Mouse (Mus musculus) embryonic facial prominence, embryonic 12.5 days (tissue): ENCODE results near the gene Gm21983. TPM values are rescaled to one million over a fixed set of nuclear protein-coding genes. Genes with fewer than 3 reads are reported as not detected.

Experiments
- ATAC-seq: fragments of 200-750 bp; cut with Nextera tagmentation; 2 replicates; pipeline ENCODE4 v1.8.0; 2017; ENCODE audit not compliant: insufficient number of reproducible peaks, insufficient read depth, low FRiP score, low TSS enrichment
- H3K27ac ChIP-seq: fragments of 300-500 bp; sonication (generic); 2 replicates; pipeline ENCODE4 v1.5.1; 2016; ENCODE audit warnings: mild to moderate bottlenecking
- H3K27me3 ChIP-seq: fragments of 300-500 bp; sonication (generic); 2 replicates; pipeline ENCODE4 v1.6.1; 2016; ENCODE audit warnings: mild to moderate bottlenecking, moderate library complexity
- H3K36me3 ChIP-seq: fragments of 300-500 bp; sonication (generic); 2 replicates; pipeline ENCODE4 v1.6.1; 2016; ENCODE audit warnings: mild to moderate bottlenecking
- H3K4me1 ChIP-seq: fragments of 300-500 bp; sonication (generic); 2 replicates; pipeline ENCODE4 v1.6.1; 2016
- H3K4me2 ChIP-seq: fragments of 300-500 bp; sonication (generic); replicated peaks from 2 replicates; pipeline ENCODE4 v1.6.1; 2016; ENCODE audit warnings: mild to moderate bottlenecking, moderate library complexity
- H3K4me3 ChIP-seq: fragments of 300-500 bp; sonication (generic); 2 replicates; pipeline ENCODE4 v1.5.1; 2016; ENCODE audit warnings: mild to moderate bottlenecking
- H3K9ac ChIP-seq: fragments of 300-500 bp; sonication (generic); 2 replicates; pipeline ENCODE4 v1.6.1; 2016; ENCODE audit warnings: mild to moderate bottlenecking, moderate library complexity
- H3K9me3 ChIP-seq: fragments of 300-500 bp; sonication (generic); 2 replicates; pipeline ENCODE4 v1.6.1; 2016; ENCODE audit warnings: mild to moderate bottlenecking, moderate library complexity
- WGBS: fragments of 180-500 bp; shearing (Covaris S2); methylation state at CpG from one replicate; pipeline ENCODE4 v1.1.7; 2016; 5-methylcytosine and 5-hydroxymethylcytosine counted together
- polyA plus RNA-seq: library from polyadenylated mRNA; unstranded; fragments of >200 nt; fragmentation: Nextera tagmentation; extraction: Ambion mirVana; gene quantifications from 2 replicates; pipeline ENCODE4 v1.2.1, GENCODE M21; 2016

Gene Gm21983
- polyA plus RNA-seq, 1 experiment from 2014 or later, result 0.49 TPM

- ATAC-seq, result no peak
- Histone ChIP-seq H3K9ac (no peak overlapping the region), H3K4me3 (no peak overlapping the region), H3K36me3 (peaks cover 49% of the 10 kb centered on the region), H3K27ac (no peak overlapping the region), H3K4me2 (no peak overlapping the region), H3K27me3 (no peaks in the 10 kb centered on the region), H3K9me3 (no peaks in the 10 kb centered on the region), H3K4me1 (peaks cover 37% of the 10 kb centered on the region)
- whole genome bisulfite sequencing, result 95% methylated on average over 9 of the region's 9 CpGs
Measured at GRCm38 (mm10) chr7:27158171-27158570, 22.7 kb downstream of the Gm21983 start.

- no peak overlapping the region for H3K4me2 ChIP-seq
- H3K4me1 ChIP-seq, result peaks cover 16% of the 10 kb centered on the region; the same call in 1 of the 2 replicates
- H3K36me3 ChIP-seq, result peaks cover 29% of the 10 kb centered on the region
- no peaks in the 10 kb centered on the region for H3K27me3 ChIP-seq
- 81% methylated on average over 13 of the region's 13 CpGs for WGBS
- H3K9me3 ChIP-seq, result no peaks in the 10 kb centered on the region
- no peak overlapping the region for H3K27ac ChIP-seq
- no peak overlapping the region for H3K4me3 ChIP-seq
- no peak for ATAC-seq
- H3K9ac ChIP-seq, result no peak overlapping the region
Measured at GRCm38 (mm10) chr7:27156005-27156404, 24.9 kb downstream of the Gm21983 start.

DNA sequence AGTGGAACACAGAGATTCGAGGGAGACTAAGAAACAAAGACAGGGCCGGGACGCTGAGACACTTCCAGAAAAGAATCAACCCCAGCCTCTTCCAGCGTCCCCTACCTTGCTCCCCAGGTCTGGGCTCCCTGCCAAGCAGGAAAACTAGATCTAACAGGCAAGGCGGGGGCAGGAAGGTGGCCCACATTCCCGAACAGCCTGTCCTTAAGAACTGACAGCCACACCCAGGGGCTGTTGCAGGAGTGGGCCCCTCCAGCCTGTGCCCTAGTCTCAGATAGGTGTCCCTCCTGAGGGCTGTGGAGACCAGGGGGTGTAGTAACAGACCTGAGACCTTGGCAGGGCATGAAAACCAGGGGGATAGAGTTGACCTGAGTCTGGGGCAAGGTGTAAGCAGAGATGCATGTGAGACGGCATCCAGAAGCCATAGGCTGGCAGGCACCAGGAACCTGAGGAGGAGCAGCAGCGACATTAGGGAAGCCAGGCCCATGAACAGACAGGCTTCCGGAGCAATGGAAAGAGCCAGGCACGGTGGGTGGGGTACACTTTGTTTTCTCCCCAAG is 27.6 kb downstream of the Gm21983 start, which contains the start of gene Cyp2t4:
Cyp2t4 (plus strand) TSS at position 510 of the 560 bp plus-strand sequence.
- no peak within 1 kb of the TSS for H3K4me2 ChIP-seq
- 0 out of 2 replicates have a peak within 1 kb of the TSS, but pooled peaks have one; percentile 60 for H3K27ac ChIP-seq
- no peak within 1 kb of the TSS for H3K4me3 ChIP-seq
- H3K27me3 ChIP-seq, result no peaks in the 10 kb centered on the region
- H3K9me3 ChIP-seq, result no peaks in the 10 kb centered on the region
- ATAC-seq, result peak; percentile 13; the same call in 1 of the 2 replicates
- H3K4me1 ChIP-seq, result peaks cover 5% of the 10 kb centered on the region; the same call in 1 of the 2 replicates
- H3K36me3 ChIP-seq, result peaks cover 12% of the 10 kb centered on the region
- WGBS, result 60% methylated on average over 10 of the region's 10 CpGs
- H3K9ac ChIP-seq, result no peak within 1 kb of the TSS

- Histone ChIP-seq H3K4me1 (no peaks in the 10 kb centered on the region), H3K36me3 (no peaks in the 10 kb centered on the region), H3K9ac (no peak overlapping the region), H3K9me3 (peaks cover 1% of the 10 kb centered on the region; the same call in 1 of the 2 replicates), H3K4me2 (no peak overlapping the region), H3K27me3 (no peaks in the 10 kb centered on the region), H3K27ac (no peak overlapping the region), H3K4me3 (no peak overlapping the region)
- no peak for ATAC-seq
- WGBS, result 60% methylated on average over 8 of the region's 8 CpGs
Measured at GRCm38 (mm10) chr7:27136410-27136996, 44.4 kb downstream of the Gm21983 start.

GRCm38 (mm10) chr7:27133757-27134156 is 47.1 kb downstream of the Gm21983 start:
- WGBS, result 80% methylated on average over 4 of the region's 4 CpGs
- no peaks in the 10 kb centered on the region for H3K36me3 ChIP-seq

DNA sequence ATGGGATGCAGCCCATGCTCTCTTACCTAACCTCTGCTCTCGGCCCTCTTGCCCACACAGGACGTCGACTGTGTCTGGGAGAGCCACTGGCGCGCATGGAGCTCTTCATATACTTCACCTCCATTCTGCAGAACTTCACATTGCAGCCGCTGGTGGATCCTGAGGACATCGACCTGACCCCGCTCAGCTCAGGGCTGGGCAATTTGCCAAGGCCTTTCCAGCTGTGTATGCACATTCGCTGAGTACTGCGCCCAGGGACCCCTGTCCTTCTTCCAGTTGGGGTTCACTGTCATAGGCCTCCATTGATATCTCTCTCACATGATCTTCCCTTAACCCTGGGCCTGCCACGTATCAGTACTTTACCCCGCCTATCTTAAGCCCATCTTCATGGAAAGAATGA is 47.7 kb downstream of the Gm21983 start:
- Histone ChIP-seq H3K4me1 (no peaks in the 10 kb centered on the region), H3K27me3 (no peaks in the 10 kb centered on the region), H3K36me3 (no peaks in the 10 kb centered on the region), H3K27ac (no peak overlapping the region), H3K9ac (no peak overlapping the region), H3K4me3 (no peak overlapping the region), H3K9me3 (0 out of 2 replicates have a peak, but pooled peaks cover 4% of the 10 kb centered on the region), H3K4me2 (no peak overlapping the region)
- 71% methylated on average over 12 of the region's 12 CpGs for WGBS
- ATAC-seq, result no peak

More at GRCm38 (mm10) chr7:27133757-27134156, 47.1 kb downstream of the Gm21983 start:
- Histone ChIP-seq H3K9me3 (0 out of 2 replicates have a peak, but pooled peaks cover 4% of the 10 kb centered on the region), H3K27ac (no peak overlapping the region), H3K9ac (no peak overlapping the region), H3K4me2 (no peak overlapping the region), H3K4me1 (no peaks in the 10 kb centered on the region), H3K4me3 (no peak overlapping the region), H3K27me3 (no peaks in the 10 kb centered on the region)
- ATAC-seq, result no peak

GRCm38 (mm10) chr7:27132588-27132987 is 48.3 kb downstream of the Gm21983 start:
- no peak for ATAC-seq
- no peaks in the 10 kb centered on the region for H3K4me1 ChIP-seq
- H3K4me2 ChIP-seq, result no peak overlapping the region
- H3K4me3 ChIP-seq, result no peak overlapping the region
- H3K9ac ChIP-seq, result no peak overlapping the region
- 15% methylated on average over 10 of the region's 10 CpGs for WGBS
- H3K27me3 ChIP-seq, result no peaks in the 10 kb centered on the region
- no peaks in the 10 kb centered on the region for H3K36me3 ChIP-seq
- H3K9me3 ChIP-seq, result 0 out of 2 replicates have a peak, but pooled peaks cover 4% of the 10 kb centered on the region
- H3K27ac ChIP-seq, result no peak overlapping the region

DNA sequence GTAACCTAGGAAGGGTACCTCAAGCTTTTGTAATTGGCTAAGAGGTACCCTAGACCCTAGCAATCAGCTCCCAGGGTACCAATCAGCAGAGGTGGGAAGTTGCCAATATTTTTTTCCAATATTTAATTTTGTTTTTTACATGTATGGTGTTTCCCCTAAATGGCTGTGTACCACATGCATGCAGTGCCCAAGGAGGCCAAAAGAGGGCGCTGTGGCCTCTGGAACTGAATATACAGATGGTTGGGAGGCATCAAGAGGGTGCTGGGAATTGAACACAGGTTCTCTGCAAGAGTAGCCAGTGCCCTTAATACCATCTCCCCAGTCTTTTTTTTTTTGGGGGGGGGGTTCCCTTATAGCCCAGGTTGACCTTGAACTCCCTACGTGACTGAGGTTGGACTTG is 49.5 kb downstream of the Gm21983 start:
- Histone ChIP-seq H3K4me1 (no peaks in the 10 kb centered on the region), H3K4me3 (no peak overlapping the region), H3K9ac (no peak overlapping the region), H3K4me2 (no peak overlapping the region), H3K27ac (no peak overlapping the region), H3K9me3 (0 out of 2 replicates have a peak, but pooled peaks cover 4% of the 10 kb centered on the region), H3K27me3 (no peaks in the 10 kb centered on the region), H3K36me3 (no peaks in the 10 kb centered on the region)
- 54% methylated on average over 2 of the region's 2 CpGs for WGBS
- no peak for ATAC-seq

DNA sequence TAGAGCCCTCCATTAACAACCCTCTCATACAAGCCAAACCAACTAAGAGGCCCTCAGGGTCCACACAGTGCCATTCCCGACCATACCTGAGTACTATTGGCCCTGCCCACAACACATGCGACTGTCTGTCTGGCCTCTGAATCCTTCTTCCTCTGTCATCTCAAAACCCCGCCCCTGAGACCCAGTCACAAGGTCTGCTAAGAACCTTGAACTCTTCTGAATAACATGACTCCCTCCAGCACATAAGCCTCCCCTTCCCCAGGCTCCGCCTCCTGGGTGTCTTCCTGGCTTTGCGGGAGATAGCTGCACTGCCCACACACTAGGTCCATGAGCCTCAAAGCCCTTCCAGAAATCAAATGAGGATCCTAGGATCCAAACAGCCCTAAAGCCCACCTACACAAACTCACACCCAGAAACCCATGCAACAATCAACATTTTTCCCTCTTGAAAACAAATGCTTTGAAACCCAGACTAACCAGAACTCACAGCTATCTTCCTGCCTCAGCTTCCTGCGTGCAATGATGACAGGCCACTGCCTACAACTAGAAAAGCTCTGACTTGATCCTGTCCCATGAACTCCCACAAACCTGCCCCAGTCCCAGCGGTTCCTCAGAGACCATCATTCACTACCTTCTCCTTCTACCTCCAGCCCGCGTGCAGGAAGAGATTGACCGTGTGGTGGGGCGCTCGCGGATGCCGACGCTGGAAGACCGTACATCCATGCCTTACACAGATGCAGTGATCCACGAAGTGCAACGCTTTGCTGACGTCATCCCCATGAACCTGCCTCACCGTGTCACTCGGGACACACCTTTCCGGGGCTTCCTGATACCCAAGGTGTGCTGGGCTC is 50.1 kb downstream of the Gm21983 start:
- no peak for ATAC-seq
- Histone ChIP-seq H3K9ac (no peak overlapping the region), H3K4me1 (no peaks in the 10 kb centered on the region), H3K27me3 (no peaks in the 10 kb centered on the region), H3K4me2 (no peak overlapping the region), H3K4me3 (no peak overlapping the region), H3K27ac (no peak overlapping the region), H3K36me3 (no peaks in the 10 kb centered on the region), H3K9me3 (0 out of 2 replicates have a peak, but pooled peaks cover 4% of the 10 kb centered on the region)
- WGBS, result 88% methylated on average over 22 of the region's 22 CpGs

GRCm38 (mm10) chr7:27129811-27130210 is 51.1 kb downstream of the Gm21983 start:
- Histone ChIP-seq H3K4me2 (no peak overlapping the region), H3K4me1 (no peaks in the 10 kb centered on the region), H3K36me3 (no peaks in the 10 kb centered on the region), H3K9ac (no peak overlapping the region), H3K4me3 (no peak overlapping the region), H3K9me3 (0 out of 2 replicates have a peak, but pooled peaks cover 4% of the 10 kb centered on the region), H3K27ac (no peak overlapping the region), H3K27me3 (no peaks in the 10 kb centered on the region)
- 84% methylated on average over 12 of the region's 12 CpGs for WGBS
- ATAC-seq, result no peak

DNA sequence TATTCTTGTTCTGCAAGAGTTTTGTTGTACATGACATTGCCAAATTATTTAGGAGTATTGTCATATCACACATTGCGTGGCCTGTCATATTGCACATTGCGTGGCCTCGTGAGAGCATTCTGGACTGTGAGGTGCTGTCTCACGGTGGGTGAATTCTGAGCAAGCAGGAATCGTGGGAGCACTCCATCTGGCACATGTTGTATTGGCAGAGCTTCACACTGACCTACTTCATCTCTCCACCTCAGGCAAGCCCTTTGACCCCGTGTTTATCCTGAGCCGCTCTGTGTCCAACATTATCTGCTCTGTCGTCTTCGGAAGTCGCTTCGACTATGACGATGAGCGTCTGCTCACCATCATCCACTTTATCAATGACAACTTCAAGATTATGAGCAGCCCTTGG is 51.9 kb downstream of the Gm21983 start:
- no peaks in the 10 kb centered on the region for H3K4me1 ChIP-seq

More for the DNA sequence above, 51.9 kb downstream of the Gm21983 start:
- no peaks in the 10 kb centered on the region for H3K36me3 ChIP-seq
- no peak overlapping the region for H3K4me2 ChIP-seq
- WGBS, result 89% methylated on average over 13 of the region's 13 CpGs
- no peak overlapping the region for H3K9ac ChIP-seq
- no peak overlapping the region for H3K4me3 ChIP-seq
- no peaks in the 10 kb centered on the region for H3K27me3 ChIP-seq
- ATAC-seq, result no peak
- no peak overlapping the region for H3K27ac ChIP-seq
- H3K9me3 ChIP-seq, result 0 out of 2 replicates have a peak, but pooled peaks cover 4% of the 10 kb centered on the region
